Mouse (Mus musculus): ENCODE data around the gene Cst10.

Cst10 gene

DNA sequence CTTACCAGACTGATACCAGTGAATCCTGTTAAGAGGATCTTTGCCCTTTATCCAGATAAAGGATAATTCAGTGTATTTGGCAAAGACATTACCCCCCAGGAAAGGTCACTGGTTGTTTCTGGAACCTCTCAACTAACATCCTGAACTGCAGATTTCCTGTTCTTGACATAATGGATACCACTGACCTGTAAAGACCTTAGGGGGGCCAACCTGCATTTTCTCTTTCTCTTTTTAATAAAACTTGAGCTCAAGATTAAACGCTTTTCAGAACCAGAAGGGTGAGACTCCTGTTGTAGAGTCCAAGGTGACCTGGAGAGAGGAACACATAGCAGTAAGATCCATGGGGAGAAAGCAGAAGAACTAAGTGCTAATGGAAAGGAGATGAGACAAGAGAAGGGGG, at the start of gene Cst10:
TSS of gene Cst10 (plus strand) at position 301 of the 400 bp plus-strand sequence.
- in situ Hi-C loops (cut with MboI; ENCODE audit: unreplicated experiment in 2 of 2) = no loop called here

DNA sequence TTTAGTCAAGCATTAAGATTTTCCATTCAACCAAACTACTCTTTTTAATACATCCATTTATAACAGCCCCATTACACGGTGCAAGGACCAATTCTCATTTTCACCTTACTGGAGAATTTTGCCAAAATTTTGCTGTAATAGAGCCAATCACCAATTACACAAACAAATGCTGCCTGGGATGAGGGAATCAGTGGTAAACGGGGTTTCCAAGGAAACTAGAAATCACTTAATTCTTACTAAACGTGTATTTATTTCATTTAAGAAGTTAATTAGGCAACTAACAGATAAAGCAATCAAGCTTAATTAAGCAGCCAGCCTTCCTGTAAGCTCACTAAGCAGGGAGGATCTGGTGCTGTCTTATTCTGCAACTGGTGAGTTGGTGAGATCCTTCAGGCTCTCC, 11.9 kb upstream of the Cst10 start:
- in situ Hi-C loops (cut with MboI; ENCODE audit: unreplicated experiment in 2 of 2) = no loop called here

DNA sequence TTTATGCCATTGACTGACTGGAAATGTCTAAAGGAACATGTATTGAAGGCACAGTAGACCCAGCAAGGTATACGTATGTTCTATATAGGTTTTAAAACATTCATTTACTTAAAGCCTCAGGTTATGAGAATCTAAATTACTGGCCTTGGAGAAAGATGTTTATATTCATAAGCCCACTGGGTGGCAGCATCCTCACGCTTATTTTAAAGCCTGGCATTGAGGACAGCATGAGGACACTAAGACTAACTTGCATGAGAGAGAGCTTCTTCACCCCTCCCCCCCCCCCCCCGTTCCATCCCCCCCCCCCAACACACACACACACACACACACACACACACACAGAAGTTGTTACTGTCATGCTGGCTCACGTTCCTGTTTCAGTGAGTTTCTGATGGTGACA, 17.7 kb downstream of the Cst10 start:
- in situ Hi-C loops (cut with MboI; ENCODE audit: unreplicated experiment in 2 of 2) = loop anchor here (5.0 kb wide), 2 partner anchors 675 to 1250 kb away; no protein-coding TSS in a partner anchor
